Mouse (Mus musculus): ENCODE results near the gene Dab2.

GRCm38 (mm10) chr15:6257049-6257448 is 42.5 kb upstream of the Dab2 start:
- TF ChIP-seq CTCF (IDR thresholded peaks at IDR 0.05; ENCODE audit: low read depth): no peak
- TF ChIP-seq EP300 (optimal IDR thresholded peaks at IDR 0.05): no peak

All from stomach, postnatal 0 days (tissue).